Mouse (Mus musculus): ENCODE results near the gene Nktr. TPM values are rescaled to one million over a fixed set of nuclear protein-coding genes. Genes with fewer than 3 reads are reported as not detected.

The Nktr gene
- total RNA-seq (2014; rRNA removed) (36.7 and 38.4 TPM in 2 replicates), polyA plus RNA-seq (2012; rRNA removed) (13.0 and 27.2 TPM in 2 replicates)

DNA sequence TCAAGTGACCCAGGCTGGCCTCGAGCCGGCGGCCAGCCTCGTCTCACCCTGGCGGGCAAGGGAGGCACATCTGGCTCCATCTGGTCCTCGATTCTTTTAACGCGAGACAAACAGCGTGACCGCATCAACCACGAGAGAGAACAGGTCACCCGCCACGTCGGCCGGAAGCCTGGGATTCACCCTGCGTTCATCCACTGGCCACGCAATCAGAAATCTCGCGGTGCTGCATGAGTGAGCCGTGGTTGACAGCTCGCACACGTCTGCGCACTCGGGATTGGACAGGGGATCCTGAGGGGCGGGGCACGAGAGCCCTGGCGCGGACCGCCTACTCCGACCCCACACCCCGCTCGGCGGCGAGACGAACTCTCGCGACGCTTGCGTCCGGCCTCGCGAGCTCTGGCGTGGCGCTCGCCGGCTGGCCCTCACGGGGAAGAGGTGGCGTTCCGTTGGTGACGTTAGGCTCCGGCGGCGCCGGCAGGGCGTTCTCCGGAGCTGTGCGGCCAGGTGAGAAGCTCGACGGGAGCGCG is at the start of gene Nktr:
Gene Nktr, plus strand, starts transcription at position 378 of the 527 bp plus-strand sequence.
- peaks cover 10% of the 10 kb centered on the region for H3K4me1 ChIP-seq (ENCODE audit: control insufficient read depth, insufficient read depth, low read length)
- no peaks in the 10 kb centered on the region for H3K27me3 ChIP-seq (ENCODE audit: control insufficient read depth, insufficient read depth, low read length)
- under 1% methylated on average over 57 of the region's 61 CpGs for WGBS
- peaks cover 2% of the 10 kb centered on the region; the same call in 1 of the 2 replicates for H3K79me2 ChIP-seq (ENCODE audit: control insufficient read depth, insufficient read depth, low read length)
- TF ChIP-seq CTCF (IDR thresholded peaks at IDR 0.05; ENCODE audit: low read depth, low read length) (peak; percentile 18; the same call in 1 of the 2 replicates), POLR2A (IDR thresholded peaks at IDR 0.05; ENCODE audit: extremely low read depth, insufficient read depth, low read length) (peak; percentile 66)
- peak within 1 kb of the TSS; percentile 92 for H3K27ac ChIP-seq (replicated peaks; ENCODE audit: insufficient read depth, low read depth, low read length)
- peak within 1 kb of the TSS; percentile 83 for H3K4me3 ChIP-seq (ENCODE audit: insufficient read depth, low read depth, low read length)
- peak; percentile 92 for DNase-seq (ENCODE audit: extremely low read depth, low read depth, low spot score)
- H3K9ac ChIP-seq (ENCODE audit: low read depth, low read length), result peak within 1 kb of the TSS; percentile 90
- H3K36me3 ChIP-seq (ENCODE audit: control insufficient read depth, insufficient read depth, low read length), result no peaks in the 10 kb centered on the region

DNA sequence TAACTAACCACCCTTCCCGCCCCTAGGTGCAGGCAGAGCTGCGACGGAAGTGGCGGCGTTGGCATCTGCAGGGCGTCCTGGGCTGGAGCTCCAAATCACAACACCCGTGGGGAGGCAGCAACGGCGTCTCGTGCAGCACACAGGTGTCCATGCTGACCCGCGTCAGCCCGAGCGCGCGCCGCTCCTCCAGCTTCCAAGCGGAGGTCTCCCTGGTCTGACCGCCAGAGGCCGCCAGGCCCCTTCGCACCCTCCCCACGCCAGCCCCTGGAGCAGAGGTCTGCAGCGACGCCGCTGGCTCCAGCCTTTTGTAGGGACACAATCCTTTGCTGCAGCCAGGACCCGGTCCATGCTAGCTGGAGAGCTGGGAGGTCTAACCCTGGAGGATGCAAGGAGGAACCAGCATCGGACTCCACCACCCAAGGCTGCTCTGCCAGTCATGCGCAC is 49.6 kb upstream of the Nktr start:
- H3K79me2 ChIP-seq (ENCODE audit: control insufficient read depth, insufficient read depth, low read length), result no peaks in the 10 kb centered on the region
- H3K4me3 ChIP-seq (ENCODE audit: insufficient read depth, low read depth, low read length), result peak overlapping the region; percentile 15; the same call in 1 of the 2 replicates
- DNase-seq (ENCODE audit: extremely low read depth, low read depth, low spot score), result no peak
- peaks cover 7% of the 10 kb centered on the region; the same call in 1 of the 2 replicates for H3K27me3 ChIP-seq (ENCODE audit: control insufficient read depth, insufficient read depth, low read length)
- H3K4me1 ChIP-seq (ENCODE audit: control insufficient read depth, insufficient read depth, low read length), result no peaks in the 10 kb centered on the region
- TF ChIP-seq CTCF (IDR thresholded peaks at IDR 0.05; ENCODE audit: low read depth, low read length) (peak; percentile 53), POLR2A (IDR thresholded peaks at IDR 0.05; ENCODE audit: extremely low read depth, insufficient read depth, low read length) (no peak)
- 2% methylated on average over 28 of the region's 28 CpGs for WGBS
- no peaks in the 10 kb centered on the region for H3K36me3 ChIP-seq (ENCODE audit: control insufficient read depth, insufficient read depth, low read length)
- peak overlapping the region; percentile 5; the same call in 1 of the 2 replicates for H3K27ac ChIP-seq (replicated peaks; ENCODE audit: insufficient read depth, low read depth, low read length)
- peak overlapping the region; percentile 31 for H3K9ac ChIP-seq (ENCODE audit: low read depth, low read length)

DNA sequence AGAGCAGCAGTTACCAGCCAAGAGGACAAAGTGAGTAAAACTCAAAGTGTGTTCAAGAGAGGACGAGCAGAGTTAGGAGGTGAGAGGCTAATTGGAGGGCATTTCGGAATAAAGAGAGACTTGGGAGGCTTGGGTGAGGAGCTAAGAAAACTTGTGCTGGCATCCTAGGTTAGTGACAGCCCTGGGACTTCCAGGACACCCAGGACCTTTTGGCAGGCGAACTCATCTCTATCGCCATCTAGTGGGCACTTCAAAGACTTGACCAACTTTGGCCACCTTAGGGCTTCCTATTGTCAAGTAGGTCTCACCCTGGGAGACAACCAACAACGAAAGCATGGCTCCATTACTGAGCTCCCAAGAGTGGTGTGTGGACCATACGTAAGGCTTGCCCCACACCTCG is 47.7 kb upstream of the Nktr start:
- Histone ChIP-seq H3K4me1 (ENCODE audit: control insufficient read depth, insufficient read depth, low read length) (no peaks in the 10 kb centered on the region), H3K27me3 (ENCODE audit: control insufficient read depth, insufficient read depth, low read length) (peaks cover 7% of the 10 kb centered on the region; the same call in 1 of the 2 replicates), H3K9ac (ENCODE audit: low read depth, low read length) (no peak overlapping the region), H3K36me3 (ENCODE audit: control insufficient read depth, insufficient read depth, low read length) (no peaks in the 10 kb centered on the region), H3K79me2 (ENCODE audit: control insufficient read depth, insufficient read depth, low read length) (no peaks in the 10 kb centered on the region), H3K27ac (replicated peaks; ENCODE audit: insufficient read depth, low read depth, low read length) (peak overlapping the region; percentile 11; the same call in 1 of the 2 replicates), H3K4me3 (ENCODE audit: insufficient read depth, low read depth, low read length) (no peak overlapping the region)
- TF ChIP-seq CTCF (IDR thresholded peaks at IDR 0.05; ENCODE audit: low read depth, low read length) (peak; percentile 64), POLR2A (IDR thresholded peaks at IDR 0.05; ENCODE audit: extremely low read depth, insufficient read depth, low read length) (no peak)
- WGBS, result 19% methylated on average over 7 of the region's 7 CpGs
- peak; percentile 60 for DNase-seq (ENCODE audit: extremely low read depth, low read depth, low spot score)

- no peak overlapping the region for H3K4me3 ChIP-seq (ENCODE audit: insufficient read depth, low read depth, low read length)
- no peak overlapping the region for H3K9ac ChIP-seq (ENCODE audit: low read depth, low read length)
- H3K79me2 ChIP-seq (ENCODE audit: control insufficient read depth, insufficient read depth, low read length), result no peaks in the 10 kb centered on the region
- no peaks in the 10 kb centered on the region for H3K36me3 ChIP-seq (ENCODE audit: control insufficient read depth, insufficient read depth, low read length)
- TF ChIP-seq POLR2A (IDR thresholded peaks at IDR 0.05; ENCODE audit: extremely low read depth, insufficient read depth, low read length), result no peak
- no peak for TF ChIP-seq CTCF (IDR thresholded peaks at IDR 0.05; ENCODE audit: low read depth, low read length)
- peak; percentile 29 for DNase-seq (ENCODE audit: extremely low read depth, low read depth, low spot score)
- no peaks in the 10 kb centered on the region; the same call in 1 of the 2 replicates for H3K4me1 ChIP-seq (ENCODE audit: control insufficient read depth, insufficient read depth, low read length)
- peak overlapping the region; percentile 11; the same call in 1 of the 2 replicates for H3K27ac ChIP-seq (replicated peaks; ENCODE audit: insufficient read depth, low read depth, low read length)
- H3K27me3 ChIP-seq (ENCODE audit: control insufficient read depth, insufficient read depth, low read length), result peaks cover 7% of the 10 kb centered on the region; the same call in 1 of the 2 replicates
- WGBS, result 61% methylated on average over 5 of the region's 5 CpGs
Measured at GRCm38 (mm10) chr9:121672311-121672710, 46.7 kb upstream of the Nktr start.

DNA sequence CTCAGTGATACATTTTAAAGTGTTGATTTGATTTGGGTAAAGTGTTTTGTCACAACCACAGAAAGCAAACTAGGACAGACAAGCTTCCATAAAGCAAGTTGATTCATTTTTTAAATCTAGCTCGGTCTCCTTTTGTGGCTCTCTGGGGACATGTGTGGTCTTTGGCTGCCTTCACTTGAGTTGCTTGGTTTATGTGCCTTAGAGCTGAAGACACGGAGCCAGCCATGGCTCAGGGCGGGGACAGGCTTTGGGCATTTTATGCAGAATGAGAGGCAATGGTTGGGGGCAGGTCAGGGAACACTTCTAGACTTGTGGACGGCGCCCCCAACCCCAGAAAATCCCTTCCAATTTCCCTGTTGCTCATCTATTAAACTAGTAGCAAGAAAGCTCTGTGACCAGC is 45.3 kb upstream of the Nktr start:
- no peak for TF ChIP-seq CTCF (IDR thresholded peaks at IDR 0.05; ENCODE audit: low read depth, low read length)
- no peak for TF ChIP-seq POLR2A (IDR thresholded peaks at IDR 0.05; ENCODE audit: extremely low read depth, insufficient read depth, low read length)
- no peak overlapping the region for H3K9ac ChIP-seq (ENCODE audit: low read depth, low read length)
- no peaks in the 10 kb centered on the region for H3K79me2 ChIP-seq (ENCODE audit: control insufficient read depth, insufficient read depth, low read length)
- DNase-seq (ENCODE audit: extremely low read depth, low read depth, low spot score), result no peak
- peaks cover 7% of the 10 kb centered on the region; the same call in 1 of the 2 replicates for H3K27me3 ChIP-seq (ENCODE audit: control insufficient read depth, insufficient read depth, low read length)
- H3K4me3 ChIP-seq (ENCODE audit: insufficient read depth, low read depth, low read length), result no peak overlapping the region
- no peak overlapping the region for H3K27ac ChIP-seq (replicated peaks; ENCODE audit: insufficient read depth, low read depth, low read length)
- no peaks in the 10 kb centered on the region for H3K36me3 ChIP-seq (ENCODE audit: control insufficient read depth, insufficient read depth, low read length)
- no peaks in the 10 kb centered on the region; the same call in 1 of the 2 replicates for H3K4me1 ChIP-seq (ENCODE audit: control insufficient read depth, insufficient read depth, low read length)
- 84% methylated on average over 5 of the region's 5 CpGs for WGBS

- WGBS, result 82% methylated on average over 9 of the region's 9 CpGs
- Histone ChIP-seq H3K79me2 (ENCODE audit: control insufficient read depth, insufficient read depth, low read length) (no peaks in the 10 kb centered on the region), H3K27me3 (ENCODE audit: control insufficient read depth, insufficient read depth, low read length) (no peaks in the 10 kb centered on the region), H3K4me3 (ENCODE audit: insufficient read depth, low read depth, low read length) (no peak overlapping the region), H3K9ac (ENCODE audit: low read depth, low read length) (no peak overlapping the region), H3K36me3 (ENCODE audit: control insufficient read depth, insufficient read depth, low read length) (no peaks in the 10 kb centered on the region), H3K4me1 (ENCODE audit: control insufficient read depth, insufficient read depth, low read length) (no peaks in the 10 kb centered on the region; the same call in 1 of the 2 replicates), H3K27ac (replicated peaks; ENCODE audit: insufficient read depth, low read depth, low read length) (peak overlapping the region; percentile 24; the same call in 1 of the 2 replicates)
- DNase-seq (ENCODE audit: extremely low read depth, low read depth, low spot score), result peak; percentile 39
- TF ChIP-seq POLR2A (IDR thresholded peaks at IDR 0.05; ENCODE audit: extremely low read depth, insufficient read depth, low read length) (no peak), CTCF (IDR thresholded peaks at IDR 0.05; ENCODE audit: low read depth, low read length) (no peak)
Measured at GRCm38 (mm10) chr9:121675011-121675410, 44.0 kb upstream of the Nktr start.

Measured in liver, adult 2 months (tissue).